In genomic region chr9:63462296-63462695, GRCm38 (mm10) we compare ENCODE assay signal across 8 mouse cellular contexts.
DNase-seq lines count a peak whose midpoint lies in the region; ATAC-seq and TF ChIP-seq lines count a peak whose summit lies in the region.

No protein-coding gene starts in this region.

- no peak overlapping the region for H3K9ac ChIP-seq in embryonic facial prominence, embryonic 14.5 days (ENCODE audit: low read depth, low read length)
- no peak overlapping the region for H3K9ac ChIP-seq in limb, embryonic 14.5 days (ENCODE audit: low read depth, low read length, severe bottlenecking)

- ATAC-seq in embryonic facial prominence, embryonic 14.5 days (ENCODE audit: low read depth): no peak
- ATAC-seq in limb, embryonic 14.5 days (ENCODE audit: low FRiP score, low read depth): no peak

- no peaks in the 10 kb centered on the region for H3K36me3 ChIP-seq in embryonic facial prominence, embryonic 14.5 days (ENCODE audit: control insufficient read depth, insufficient read depth, low read length)
- H3K36me3 ChIP-seq in limb, embryonic 14.5 days (ENCODE audit: control insufficient read depth, insufficient read depth, low read length): no peaks in the 10 kb centered on the region

- H3K27ac ChIP-seq in embryonic facial prominence, embryonic 14.5 days (replicated peaks; ENCODE audit: low read depth, low read length): no peak overlapping the region
- no peak overlapping the region for H3K27ac ChIP-seq in limb, embryonic 14.5 days (replicated peaks; ENCODE audit: low read depth, low read length)

- TF ChIP-seq POLR2A in limb, embryonic 14.5 days (IDR thresholded peaks at IDR 0.05; ENCODE audit: borderline replicate concordance, extremely low read depth, insufficient read depth, insufficient read length): no peak

- DNase-seq in urinary bladder, adult 18-20 months (ENCODE audit: low spot score in 2 of 2): peak; percentile 40 to 68
- no peak for DNase-seq in urinary bladder, postnatal 10 days (ENCODE audit: low spot score)
- DNase-seq in adrenal gland, postnatal 36 days: peak; percentile 75 to 83
- peak; percentile 82 for DNase-seq in embryonic facial prominence, embryonic 14.5 days (ENCODE audit: low spot score)
- peak; percentile 87 for DNase-seq in kidney, adult 9 months
- peak; percentile 84 for DNase-seq in limb, embryonic 14.5 days (ENCODE audit: low spot score)
- DNase-seq in right cerebral cortex, adult 18-20 months: peak; percentile 75
- DNase-seq in urinary bladder, postnatal 4 days (ENCODE audit: low spot score in 2 of 2): peak; percentile 30 to 85

- no peak overlapping the region for H3K4me2 ChIP-seq in embryonic facial prominence, embryonic 14.5 days (ENCODE audit: low read depth, low read length)
- no peak overlapping the region for H3K4me2 ChIP-seq in limb, embryonic 14.5 days (replicated peaks; ENCODE audit: low read depth, low read length, severe bottlenecking)

- H3K4me3 ChIP-seq in embryonic facial prominence, embryonic 14.5 days (ENCODE audit: low read depth, low read length): no peak overlapping the region
- H3K4me3 ChIP-seq in limb, embryonic 14.5 days (replicated peaks; ENCODE audit: low read length): no peak overlapping the region

- no peaks in the 10 kb centered on the region for H3K9me3 ChIP-seq in embryonic facial prominence, embryonic 14.5 days (ENCODE audit: control insufficient read depth, low read length)
- H3K9me3 ChIP-seq in limb, embryonic 14.5 days (ENCODE audit: control insufficient read depth, low read length): no peaks in the 10 kb centered on the region

- no peaks in the 10 kb centered on the region for H3K27me3 ChIP-seq in embryonic facial prominence, embryonic 14.5 days (replicated peaks; ENCODE audit: control insufficient read depth, insufficient read depth, low read length)
- H3K27me3 ChIP-seq in limb, embryonic 14.5 days (ENCODE audit: control insufficient read depth, insufficient read depth, low read length): no peaks in the 10 kb centered on the region

- H3K4me1 ChIP-seq in embryonic facial prominence, embryonic 14.5 days (ENCODE audit: control insufficient read depth, insufficient read depth, low read length): no peaks in the 10 kb centered on the region
- H3K4me1 ChIP-seq in limb, embryonic 14.5 days (ENCODE audit: control insufficient read depth, insufficient read depth, low read length): no peaks in the 10 kb centered on the region

- WGBS in embryonic facial prominence, embryonic 14.5 days: 51% methylated on average over 2 of the region's 2 CpGs
- WGBS in limb, embryonic 14.5 days: 68% methylated on average over 2 of the region's 2 CpGs
